Mouse (Mus musculus): Measurements from ENCODE around the gene Serinc2. TPM values are rescaled to one million over a fixed set of nuclear protein-coding genes. Genes with fewer than 3 reads are reported as not detected.
"Not testable (repeated sequence)": the region's sequence is repeated elsewhere in the genome, so short reads cannot be mapped to it uniquely, and the experiment has no call there.

Serinc2 gene
- total and polyA plus RNA-seq, 2 experiments from 2014 or later = 11.1 to 12.6 TPM

GRCm38 (mm10) chr4:130248636-130249035 is 30.4 kb downstream of the Serinc2 start:
- peaks cover 8% of the 10 kb centered on the region; the same call in 1 of the 2 replicates for H3K36me3 ChIP-seq (ENCODE audit: insufficient read depth, low read length)
- no peak for TF ChIP-seq CTCF (IDR thresholded peaks at IDR 0.05)
- peak; percentile 48 for DNase-seq (ENCODE audit: low spot score)
- ATAC-seq (ENCODE audit: low FRiP score) = no peak
- 56% methylated on average over 3 of the region's 3 CpGs for WGBS
- H3K4me3 ChIP-seq (ENCODE audit: low read depth, low read length) = no peak overlapping the region
- no peak overlapping the region for H3K27ac ChIP-seq (ENCODE audit: low read depth, low read length)
- no peak overlapping the region for H3K4me2 ChIP-seq (ENCODE audit: low read depth, low read length, poor library complexity, severe bottlenecking)
- no peak overlapping the region for H3K9ac ChIP-seq (replicated peaks; ENCODE audit: low read length, poor library complexity, severe bottlenecking)
- no peaks in the 10 kb centered on the region for H3K27me3 ChIP-seq (ENCODE audit: insufficient read depth, low read length)
- H3K9me3 ChIP-seq (ENCODE audit: low read length) = no peaks in the 10 kb centered on the region
- H3K4me1 ChIP-seq (ENCODE audit: insufficient read depth, low read length) = no peaks in the 10 kb centered on the region

- ATAC-seq (ENCODE audit: low FRiP score) (no peak), DNase-seq (ENCODE audit: low spot score) (peak; percentile 85)
- TF ChIP-seq CTCF (IDR thresholded peaks at IDR 0.05) = peak; percentile 88
- Histone ChIP-seq H3K27ac (ENCODE audit: low read depth, low read length) (no peak overlapping the region), H3K4me2 (ENCODE audit: low read depth, low read length, poor library complexity, severe bottlenecking) (no peak overlapping the region), H3K4me3 (ENCODE audit: low read depth, low read length) (no peak overlapping the region), H3K36me3 (ENCODE audit: insufficient read depth, low read length) (no peaks in the 10 kb centered on the region), H3K9me3 (ENCODE audit: low read length) (no peaks in the 10 kb centered on the region), H3K9ac (replicated peaks; ENCODE audit: low read length, poor library complexity, severe bottlenecking) (no peak overlapping the region), H3K4me1 (ENCODE audit: insufficient read depth, low read length) (no peaks in the 10 kb centered on the region), H3K27me3 (ENCODE audit: insufficient read depth, low read length) (no peaks in the 10 kb centered on the region)
- 2% methylated on average over 6 of the region's 6 CpGs for WGBS
Observed at GRCm38 (mm10) chr4:130246132-130246531, 32.9 kb downstream of the Serinc2 start.

GRCm38 (mm10) chr4:130244749-130245148 is 34.3 kb downstream of the Serinc2 start:
- DNase-seq (ENCODE audit: low spot score) (no peak), ATAC-seq (ENCODE audit: low FRiP score) (no peak)
- no peaks in the 10 kb centered on the region for H3K36me3 ChIP-seq (ENCODE audit: insufficient read depth, low read length)
- H3K4me2 ChIP-seq (ENCODE audit: low read depth, low read length, poor library complexity, severe bottlenecking) = no peak overlapping the region
- no peaks in the 10 kb centered on the region for H3K9me3 ChIP-seq (ENCODE audit: low read length)
- H3K4me1 ChIP-seq (ENCODE audit: insufficient read depth, low read length) = no peaks in the 10 kb centered on the region
- no peak overlapping the region for H3K27ac ChIP-seq (ENCODE audit: low read depth, low read length)
- TF ChIP-seq CTCF (IDR thresholded peaks at IDR 0.05) = no peak
- whole genome bisulfite sequencing = 81% methylated on average over 8 of the region's 8 CpGs
- H3K9ac ChIP-seq (replicated peaks; ENCODE audit: low read length, poor library complexity, severe bottlenecking) = no peak overlapping the region
- no peak overlapping the region for H3K4me3 ChIP-seq (ENCODE audit: low read depth, low read length)
- no peaks in the 10 kb centered on the region for H3K27me3 ChIP-seq (ENCODE audit: insufficient read depth, low read length)

DNA sequence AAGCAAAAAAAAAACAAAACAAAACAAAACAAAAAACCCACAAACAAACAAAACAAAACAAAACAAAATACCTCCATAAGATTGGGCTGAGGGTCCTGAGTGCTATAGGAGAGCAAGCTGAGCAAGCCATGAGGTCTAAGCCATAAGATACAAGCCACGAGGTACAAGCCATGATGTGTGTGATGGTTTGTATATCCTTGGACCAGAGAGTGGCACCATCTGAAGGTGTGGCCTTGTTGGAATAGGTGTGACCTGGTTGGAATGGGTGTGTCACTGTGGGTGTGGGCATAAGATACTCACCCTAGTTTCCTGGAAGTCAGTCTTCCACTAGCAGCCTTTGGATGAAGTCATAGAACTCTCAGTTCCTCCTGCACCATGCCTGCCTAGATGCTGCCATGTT is 35.4 kb downstream of the Serinc2 start:
- not testable (repeated sequence) for H3K9ac ChIP-seq (replicated peaks; ENCODE audit: low read length, poor library complexity, severe bottlenecking); DNase-seq (ENCODE audit: low spot score); H3K4me2 ChIP-seq (ENCODE audit: low read depth, low read length, poor library complexity, severe bottlenecking); ATAC-seq (ENCODE audit: low FRiP score); H3K9me3 ChIP-seq (ENCODE audit: low read length); H3K27me3 ChIP-seq (ENCODE audit: insufficient read depth, low read length); H3K4me3 ChIP-seq (ENCODE audit: low read depth, low read length); H3K27ac ChIP-seq (ENCODE audit: low read depth, low read length); H3K4me1 ChIP-seq (ENCODE audit: insufficient read depth, low read length); H3K36me3 ChIP-seq (ENCODE audit: insufficient read depth, low read length)
- WGBS = 53% methylated on average over 1 of the region's 1 CpGs

GRCm38 (mm10) chr4:130242956-130243355 is 36.0 kb downstream of the Serinc2 start:
- H3K4me2 ChIP-seq (ENCODE audit: low read depth, low read length, poor library complexity, severe bottlenecking) = no peak overlapping the region
- TF ChIP-seq CTCF (IDR thresholded peaks at IDR 0.05) = no peak
- WGBS = 94% methylated on average over 5 of the region's 5 CpGs
- H3K9ac ChIP-seq (replicated peaks; ENCODE audit: low read length, poor library complexity, severe bottlenecking) = no peak overlapping the region
- no peaks in the 10 kb centered on the region for H3K36me3 ChIP-seq (ENCODE audit: insufficient read depth, low read length)
- no peak for DNase-seq (ENCODE audit: low spot score)
- H3K4me3 ChIP-seq (ENCODE audit: low read depth, low read length) = no peak overlapping the region
- H3K27me3 ChIP-seq (ENCODE audit: insufficient read depth, low read length) = no peaks in the 10 kb centered on the region
- ATAC-seq (ENCODE audit: low FRiP score) = no peak
- no peaks in the 10 kb centered on the region for H3K9me3 ChIP-seq (ENCODE audit: low read length)
- no peak overlapping the region for H3K27ac ChIP-seq (ENCODE audit: low read depth, low read length)
- no peaks in the 10 kb centered on the region for H3K4me1 ChIP-seq (ENCODE audit: insufficient read depth, low read length)

DNA sequence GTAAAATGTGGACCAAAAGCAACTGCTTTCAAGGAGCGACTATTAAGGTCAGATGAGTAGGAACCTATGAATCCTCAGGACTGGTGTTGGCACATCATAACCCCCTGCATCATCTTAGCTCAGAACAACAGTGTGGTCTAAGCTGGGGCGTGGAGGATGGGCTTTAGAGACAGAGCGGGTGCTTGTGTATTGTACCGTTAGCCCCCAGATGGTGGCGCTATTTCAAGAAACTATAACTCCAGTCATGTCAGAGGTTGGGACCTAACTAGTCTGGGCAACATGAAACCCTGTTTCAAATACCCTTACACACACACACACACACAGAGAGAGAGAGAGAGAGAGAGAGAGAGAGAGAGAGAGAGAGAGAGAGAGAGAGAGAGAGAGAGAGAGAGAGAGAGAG is 38.3 kb downstream of the Serinc2 start:
- Histone ChIP-seq H3K9me3 (ENCODE audit: low read length) (no peaks in the 10 kb centered on the region), H3K36me3 (ENCODE audit: insufficient read depth, low read length) (no peaks in the 10 kb centered on the region), H3K4me2 (ENCODE audit: low read depth, low read length, poor library complexity, severe bottlenecking) (no peak overlapping the region), H3K9ac (replicated peaks; ENCODE audit: low read length, poor library complexity, severe bottlenecking) (no peak overlapping the region), H3K27ac (ENCODE audit: low read depth, low read length) (no peak overlapping the region), H3K27me3 (ENCODE audit: insufficient read depth, low read length) (no peaks in the 10 kb centered on the region), H3K4me3 (ENCODE audit: low read depth, low read length) (no peak overlapping the region), H3K4me1 (ENCODE audit: insufficient read depth, low read length) (no peaks in the 10 kb centered on the region)
- WGBS = 35% methylated on average over 5 of the region's 5 CpGs
- DNase-seq (ENCODE audit: low spot score) (no peak), ATAC-seq (ENCODE audit: low FRiP score) (no peak)
- TF ChIP-seq CTCF (IDR thresholded peaks at IDR 0.05) = peak; percentile 37

Measured in midbrain, postnatal 0 days (tissue).